Mouse (Mus musculus): ENCODE results near the gene Ntng1.

- TF ChIP-seq POLR2A (IDR thresholded peaks at IDR 0.05; ENCODE audit: control insufficient read depth, low read depth, low read length): no peak
- TF ChIP-seq CTCF (IDR thresholded peaks at IDR 0.05; ENCODE audit: control insufficient read depth, insufficient read depth, insufficient replicate concordance, low read depth, low read length): no peak
These were observed 49.8 kb downstream of the Ntng1 start for GRCm38 (mm10) chr3:110094003-110094402.

All from testis, adult 2 months (tissue).